Mouse (Mus musculus) heart, adult 2 months (tissue): Measurements from ENCODE around the gene Fam198b. TPM values are rescaled to one million over a fixed set of nuclear protein-coding genes. Genes with fewer than 3 reads are reported as not detected.

ENCODE experiments used
- DNase-seq, 2 experiments: peaks; one replicate each; pipeline ENCODE4 v3.0.0; 2021
- H3K27ac ChIP-seq: fragments of 200-600 bp; 2 replicates; pipeline ENCODE4 v1.8.1; 2022
- H3K27me3 ChIP-seq: fragments of 200-500 bp; 2 replicates; pipeline ENCODE4 v1.6.1; 2012; ENCODE audit warnings: mild to moderate bottlenecking, low read length, inconsistent platforms, mixed read lengths; ENCODE audit not compliant: control insufficient read depth, insufficient read depth
- H3K36me3 ChIP-seq: fragments of 200-500 bp; 2 replicates; pipeline ENCODE4 v1.6.1; 2012; ENCODE audit warnings: low read length, inconsistent platforms; ENCODE audit not compliant: control insufficient read depth, insufficient read depth
- H3K4me1 ChIP-seq: fragments of 200-500 bp; 2 replicates; pipeline ENCODE4 v1.6.1; 2011; ENCODE audit warnings: low read length; ENCODE audit not compliant: control insufficient read depth, insufficient read depth
- H3K4me3 ChIP-seq: fragments of 200-600 bp; 2 replicates; pipeline ENCODE4 v1.8.1; 2022
- H3K79me2 ChIP-seq: fragments of 200-500 bp; replicated peaks from 2 replicates; pipeline ENCODE4 v1.6.1; 2012; ENCODE audit warnings: mild to moderate bottlenecking, inconsistent platforms, low read length, moderate library complexity, mixed read lengths; ENCODE audit not compliant: control insufficient read depth, insufficient read depth
- H3K9ac ChIP-seq: fragments of 200-500 bp; 2 replicates; pipeline ENCODE4 v1.6.1; 2012; ENCODE audit warnings: low read depth, mild to moderate bottlenecking, control low read depth, inconsistent platforms, low read length, mixed read lengths
- CTCF ChIP-seq: fragments of 200-600 bp; IDR thresholded peaks from 2 replicates; pipeline ENCODE4 v1.8.1; 2022; ENCODE audit warnings: antibody characterized with exemption, mild to moderate bottlenecking, moderate library complexity
- EP300 ChIP-seq: fragments of 200-500 bp; IDR thresholded peaks from 2 replicates; pipeline ENCODE4 v1.6.1; 2011; ENCODE audit warnings: low read depth, low read length, control low read depth; ENCODE audit not compliant: insufficient read depth
- POLR2A ChIP-seq: fragments of 200-500 bp; IDR thresholded peaks from 2 replicates; pipeline ENCODE4 v1.6.1; 2011; ENCODE audit warnings: mild to moderate bottlenecking, low read depth, low read length, control low read depth; ENCODE audit not compliant: insufficient read depth
- WGBS: fragments of 180-500 bp; shearing (Covaris S2); methylation state at CpG from one replicate; pipeline ENCODE4 v1.1.7; 2018; 5-methylcytosine and 5-hydroxymethylcytosine counted together
- intact Hi-C: fragments of 180-260 bp; cut with DNase I; formaldehyde crosslinking; loops from one replicate; pipeline ENCODE4 v1.15.1; 2025
- polyA plus RNA-seq: library from polyadenylated mRNA; depleted of rRNA; stranded (reverse); fragments of >200 nt; gene quantifications from 2 replicates; pipeline ENCODE4 v1.2.3, GENCODE M21; 2012
- total RNA-seq, 2 experiments: library from RNA; stranded (reverse); gene quantifications; 2 replicates each; pipeline ENCODE4 v1.2.3; 2021

Fam198b gene
- total and polyA plus RNA-seq, 3 experiments, result 11.8 to 15.1 (median 12.1) TPM

GRCm38 (mm10) chr3:79953164-79953759, 68.9 kb downstream of the Fam198b start:
- Histone ChIP-seq H3K4me3 (no peak overlapping the region), H3K9ac (no peak overlapping the region), H3K4me1 (peaks cover 6% of the 10 kb centered on the region), H3K27me3 (no peaks in the 10 kb centered on the region), H3K27ac (no peak overlapping the region), H3K79me2 (no peaks in the 10 kb centered on the region), H3K36me3 (peaks cover 15% of the 10 kb centered on the region)
- TF ChIP-seq CTCF (no peak), POLR2A (no peak), EP300 (no peak)
- intact Hi-C loops, result loop anchor here (5.0 kb wide), 1 partner anchor 34 kb away; no protein-coding TSS in a partner anchor
- DNase-seq, result no peak
- 65% methylated on average over 2 of the region's 2 CpGs for WGBS

- intact Hi-C loops, result no loop called here
- Histone ChIP-seq H3K4me1 (peaks cover 7% of the 10 kb centered on the region), H3K27ac (no peak overlapping the region), H3K4me3 (no peak overlapping the region), H3K9ac (no peak overlapping the region), H3K36me3 (peaks cover 16% of the 10 kb centered on the region), H3K27me3 (no peaks in the 10 kb centered on the region), H3K79me2 (no peaks in the 10 kb centered on the region)
- TF ChIP-seq CTCF, result no peak
- TF ChIP-seq EP300, result no peak
- TF ChIP-seq POLR2A, result no peak
- WGBS, result 56% methylated on average over 3 of the region's 3 CpGs
- no peak for DNase-seq
Measured at GRCm38 (mm10) chr3:79955262-79955661, 70.9 kb downstream of the Fam198b start.

GRCm38 (mm10) chr3:79956792-79957191, 72.5 kb downstream of the Fam198b start:
- no peak for DNase-seq
- Histone ChIP-seq H3K27ac (peak overlapping the region; percentile 13; the same call in 1 of the 2 replicates), H3K27me3 (no peaks in the 10 kb centered on the region), H3K36me3 (peaks cover 16% of the 10 kb centered on the region), H3K4me3 (no peak overlapping the region), H3K9ac (no peak overlapping the region), H3K4me1 (peaks cover 7% of the 10 kb centered on the region), H3K79me2 (no peaks in the 10 kb centered on the region)
- TF ChIP-seq CTCF (no peak), EP300 (no peak), POLR2A (no peak)
- intact Hi-C loops, result no loop called here

GRCm38 (mm10) chr3:79957752-79958151, 73.4 kb downstream of the Fam198b start:
- H3K27ac ChIP-seq, result peak overlapping the region; percentile 57
- peaks cover 7% of the 10 kb centered on the region for H3K4me1 ChIP-seq
- H3K27me3 ChIP-seq, result no peaks in the 10 kb centered on the region
- DNase-seq, result no peak
- 41% methylated on average over 2 of the region's 2 CpGs for WGBS
- no peak overlapping the region for H3K9ac ChIP-seq
- TF ChIP-seq EP300 (no peak), CTCF (no peak), POLR2A (0 out of 2 replicates have a peak, but pooled peaks have one; percentile 16)
- intact Hi-C loops, result no loop called here
- H3K4me3 ChIP-seq, result no peak overlapping the region
- no peaks in the 10 kb centered on the region for H3K79me2 ChIP-seq
- H3K36me3 ChIP-seq, result peaks cover 16% of the 10 kb centered on the region

GRCm38 (mm10) chr3:79966709-79967108, 82.4 kb downstream of the Fam198b start:
- H3K9ac ChIP-seq, result no peak overlapping the region
- WGBS, result 40% methylated on average over 4 of the region's 4 CpGs

GRCm38 (mm10) chr3:79967346-79967745, 83.0 kb downstream of the Fam198b start:
- no peak for TF ChIP-seq CTCF
- TF ChIP-seq EP300, result no peak
- TF ChIP-seq POLR2A, result no peak
- Histone ChIP-seq H3K27me3 (no peaks in the 10 kb centered on the region), H3K36me3 (peaks cover 16% of the 10 kb centered on the region), H3K27ac (peak overlapping the region; percentile 60), H3K4me3 (no peak overlapping the region), H3K9ac (no peak overlapping the region), H3K4me1 (peaks cover 12% of the 10 kb centered on the region), H3K79me2 (no peaks in the 10 kb centered on the region)
- intact Hi-C loops, result no loop called here
- DNase-seq, result no peak
- 34% methylated on average over 1 of the region's 1 CpGs for WGBS

More at GRCm38 (mm10) chr3:79966709-79967108, 82.4 kb downstream of the Fam198b start:
- Histone ChIP-seq H3K36me3 (peaks cover 15% of the 10 kb centered on the region), H3K4me1 (peaks cover 12% of the 10 kb centered on the region), H3K79me2 (no peaks in the 10 kb centered on the region), H3K4me3 (no peak overlapping the region), H3K27ac (peak overlapping the region; percentile 60), H3K27me3 (no peaks in the 10 kb centered on the region)
- no peak for DNase-seq
- TF ChIP-seq POLR2A, result no peak
- no peak for TF ChIP-seq CTCF
- TF ChIP-seq EP300, result no peak
- intact Hi-C loops, result no loop called here
